Mouse (Mus musculus) E14TG2a.4 (cell line): ENCODE results near the gene Sv2b.

Source experiments
- CTCF ChIP-seq: conservative IDR thresholded peaks from 2 replicates; pipeline ENCODE4 v1.5.1; 2014; ENCODE audit warnings: low read length
- NANOG ChIP-seq: IDR thresholded peaks from 2 replicates; pipeline ENCODE4 v1.6.1; 2014; ENCODE audit warnings: borderline replicate concordance, low read length, mixed read lengths
- POU5F1 ChIP-seq: IDR thresholded peaks from 2 replicates; pipeline ENCODE4 v1.6.1; 2014; ENCODE audit warnings: low read length, borderline replicate concordance

- TF ChIP-seq CTCF (no peak), NANOG (no peak), POU5F1 (no peak)
Observed at GRCm38 (mm10) chr7:75253611-75254250, 55.3 kb downstream of the Sv2b start.
